Mouse (Mus musculus) heart, postnatal 0 days (tissue): ENCODE measurements around the gene Chil1. TPM values are rescaled to one million over a fixed set of nuclear protein-coding genes. Genes with fewer than 3 reads are reported as not detected.

Source experiments
- ATAC-seq: fragments of 200-750 bp; cut with Nextera tagmentation; 2 replicates; pipeline ENCODE4 v1.8.0; 2017; ENCODE audit warnings: low read depth, moderate number of reproducible peaks, moderate library complexity; ENCODE audit not compliant: insufficient read depth
- DNase-seq: peaks from one replicate; pipeline ENCODE4 v3.0.0-alpha.2; 2016; ENCODE audit warnings: low spot score
- H3K27ac ChIP-seq: fragments of 300-500 bp; sonication (generic); 2 replicates; pipeline ENCODE4 v1.5.1; 2014; ENCODE audit warnings: low read depth, mild to moderate bottlenecking
- H3K27me3 ChIP-seq: fragments of 300-500 bp; sonication (generic); 2 replicates; pipeline ENCODE4 v1.6.1; 2014; ENCODE audit warnings: low read length, mixed read lengths; ENCODE audit not compliant: control insufficient read depth, insufficient read depth
- H3K36me3 ChIP-seq: fragments of 300-500 bp; sonication (generic); replicated peaks from 2 replicates; pipeline ENCODE4 v1.6.1; 2014; ENCODE audit warnings: low read length, mixed read lengths; ENCODE audit not compliant: control insufficient read depth, insufficient read depth
- H3K4me1 ChIP-seq: fragments of 300-500 bp; sonication (generic); 2 replicates; pipeline ENCODE4 v1.6.1; 2014; ENCODE audit warnings: antibody characterized with exemption; ENCODE audit not compliant: control insufficient read depth, insufficient read depth
- H3K4me2 ChIP-seq: fragments of 300-500 bp; sonication (generic); 2 replicates; pipeline ENCODE4 v1.6.1; 2014; ENCODE audit warnings: low read depth, mild to moderate bottlenecking, low read length, moderate library complexity
- H3K4me3 ChIP-seq: fragments of 300-500 bp; sonication (generic); 2 replicates; pipeline ENCODE4 v1.5.1; 2014; ENCODE audit warnings: low read depth, low read length
- H3K9ac ChIP-seq: fragments of 300-500 bp; sonication (generic); replicated peaks from 2 replicates; pipeline ENCODE4 v1.6.1; 2014; ENCODE audit warnings: low read depth, low read length, mixed read lengths
- H3K9me3 ChIP-seq: fragments of 300-500 bp; sonication (generic); replicated peaks from 2 replicates; pipeline ENCODE4 v1.6.1; 2016; ENCODE audit warnings: low read length; ENCODE audit not compliant: control insufficient read depth
- CTCF ChIP-seq: IDR thresholded peaks from 2 replicates; pipeline ENCODE4 v1.5.1; 2016; ENCODE audit warnings: antibody characterized with exemption, control low read depth, low read depth
- EP300 ChIP-seq: IDR thresholded peaks from 2 replicates; pipeline ENCODE4 v1.6.1; 2016; ENCODE audit warnings: antibody characterized with exemption, low read depth
- WGBS: fragments of 180-500 bp; shearing (Covaris S2); extraction: QIAGEN DNeasy Blood & Tissue Kit; methylation state at CpG from one replicate; pipeline ENCODE4 v1.1.7; 2014; 5-methylcytosine and 5-hydroxymethylcytosine counted together
- polyA plus RNA-seq: library from polyadenylated mRNA; unstranded; fragments of >200 nt; fragmentation: Nextera tagmentation; extraction: Ambion mirVana; gene quantifications from 2 replicates; pipeline ENCODE4 v1.2.1, GENCODE M21; 2015
- total RNA-seq: library from RNA; depleted of rRNA; stranded (reverse); fragments of >200 nt; gene quantifications from 2 replicates; pipeline ENCODE4 v1.2.3, GENCODE M21; 2014; ENCODE audit warnings: low replicate concordance

Gene Chil1
- total and polyA plus RNA-seq, 2 experiments from 2014 or later, result 0.59 to 0.69 TPM

DNA sequence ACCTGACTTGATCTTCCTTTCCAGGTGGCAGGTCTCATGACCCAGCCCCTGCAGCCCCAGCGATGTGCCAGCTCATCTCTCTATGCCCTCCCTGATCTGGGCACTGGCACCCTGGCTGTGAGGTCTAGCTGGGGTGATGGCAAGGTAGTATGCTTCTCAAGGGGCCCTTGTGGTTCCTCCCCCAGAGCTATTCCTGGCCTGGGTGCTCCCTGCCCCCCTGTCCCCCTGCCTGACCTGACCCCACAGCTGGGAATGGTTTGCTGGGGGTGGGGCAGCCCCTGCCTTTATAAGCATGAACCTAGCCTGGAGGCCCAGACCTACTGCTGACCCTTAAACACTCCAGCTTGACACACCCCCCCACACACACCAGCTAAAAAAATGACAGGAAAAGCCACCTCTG is 11.2 kb downstream of the Chil1 start, which contains the start of gene Mybph:
Gene Mybph, plus strand, starts transcription at position 323 of the 400 bp plus-strand sequence.
- H3K27ac ChIP-seq, result no peak within 1 kb of the TSS
- no peak for DNase-seq
- TF ChIP-seq EP300 (no peak), CTCF (no peak)
- no peaks in the 10 kb centered on the region for H3K9me3 ChIP-seq
- peaks cover 10% of the 10 kb centered on the region; the same call in 1 of the 2 replicates for H3K27me3 ChIP-seq
- no peak for ATAC-seq
- 75% methylated on average over 1 of the region's 1 CpGs for whole genome bisulfite sequencing
- H3K4me3 ChIP-seq, result no peak within 1 kb of the TSS
- H3K9ac ChIP-seq, result peak within 1 kb of the TSS; percentile 1; the same call in 1 of the 2 replicates
- no peaks in the 10 kb centered on the region for H3K36me3 ChIP-seq
- no peak within 1 kb of the TSS for H3K4me2 ChIP-seq
- H3K4me1 ChIP-seq, result peaks cover 27% of the 10 kb centered on the region

DNA sequence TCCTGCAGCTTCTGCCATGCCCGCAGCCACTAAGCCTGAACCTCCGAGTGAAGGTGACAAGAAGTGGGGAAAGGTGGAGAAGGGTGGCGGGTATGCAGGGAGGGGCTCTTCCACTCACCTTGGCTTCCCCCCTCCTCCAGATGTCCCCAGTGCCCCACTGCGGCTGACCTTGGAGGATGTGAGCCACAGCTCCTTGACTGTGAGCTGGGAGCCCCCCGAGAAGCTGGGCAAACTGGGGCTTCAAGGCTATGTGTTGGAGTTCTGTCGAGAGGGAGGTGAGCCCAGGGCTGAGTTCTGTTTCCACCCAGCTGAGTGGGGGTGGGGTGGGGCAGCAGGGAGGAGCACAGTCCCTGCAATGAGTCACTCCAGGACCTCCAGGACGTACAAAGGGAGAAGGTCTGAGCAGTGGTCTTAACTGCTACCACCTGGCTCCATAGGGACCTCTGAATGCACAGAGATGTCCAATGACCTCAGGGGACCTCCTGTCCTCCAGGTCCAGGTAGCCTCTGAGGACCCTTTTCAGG is 11.8 kb downstream of the Chil1 start:
- no peaks in the 10 kb centered on the region for H3K36me3 ChIP-seq
- ATAC-seq, result peak; percentile 9; the same call in 1 of the 2 replicates
- H3K9ac ChIP-seq, result peak overlapping the region; percentile 1; the same call in 1 of the 2 replicates
- peaks cover 27% of the 10 kb centered on the region for H3K4me1 ChIP-seq
- no peak for TF ChIP-seq CTCF
- no peak for TF ChIP-seq EP300
- WGBS, result 57% methylated on average over 7 of the region's 7 CpGs
- H3K27ac ChIP-seq, result no peak overlapping the region
- H3K4me3 ChIP-seq, result no peak overlapping the region
- H3K4me2 ChIP-seq, result no peak overlapping the region
- no peaks in the 10 kb centered on the region for H3K9me3 ChIP-seq
- H3K27me3 ChIP-seq, result peaks cover 8% of the 10 kb centered on the region; the same call in 1 of the 2 replicates
- no peak for DNase-seq

DNA sequence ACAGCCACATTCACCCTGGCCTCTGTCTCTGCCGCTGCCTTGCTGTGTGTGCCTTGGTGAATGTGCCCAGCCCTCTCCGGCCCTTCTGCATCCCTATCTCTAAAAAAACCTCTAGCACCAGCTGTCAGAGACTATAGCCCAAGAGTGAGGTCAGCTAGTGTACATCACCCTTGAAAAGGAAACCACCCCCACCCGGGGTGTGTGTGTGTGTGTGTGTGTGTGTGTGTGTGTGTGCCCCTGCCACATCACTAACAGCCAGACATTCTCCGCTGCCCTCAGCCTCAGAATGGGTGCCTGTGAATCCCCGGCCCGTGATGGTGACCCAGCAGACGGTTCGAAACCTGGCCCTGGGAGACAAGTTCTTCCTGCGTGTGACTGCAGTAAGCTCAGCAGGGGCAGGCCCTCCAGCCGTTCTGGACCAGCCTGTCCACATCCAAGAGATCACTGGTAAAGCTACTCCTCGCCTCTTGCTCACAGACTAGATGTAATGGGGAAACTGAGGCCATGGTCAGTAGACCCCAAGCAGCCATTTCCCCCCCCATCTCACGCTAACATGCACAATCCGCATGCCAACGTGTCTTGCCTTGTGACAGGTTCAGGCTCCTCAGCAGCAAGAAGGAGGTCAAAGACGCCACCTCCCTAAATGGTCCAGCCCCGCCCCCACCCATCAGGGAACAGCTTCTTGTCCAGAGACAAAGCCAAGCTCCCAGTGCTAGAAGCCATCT is 12.5 kb downstream of the Chil1 start:
- Histone ChIP-seq H3K4me3 (no peak overlapping the region), H3K27ac (no peak overlapping the region), H3K4me2 (no peak overlapping the region), H3K9me3 (no peaks in the 10 kb centered on the region), H3K9ac (no peak overlapping the region), H3K27me3 (peaks cover under 1% of the 10 kb centered on the region; the same call in 1 of the 2 replicates), H3K36me3 (no peaks in the 10 kb centered on the region), H3K4me1 (peaks cover 27% of the 10 kb centered on the region)
- DNase-seq (no peak), ATAC-seq (no peak)
- TF ChIP-seq CTCF (no peak), EP300 (no peak)
- 64% methylated on average over 16 of the region's 16 CpGs for WGBS

GRCm38 (mm10) chr1:134195117-134195516 is 13.1 kb downstream of the Chil1 start:
- ATAC-seq (no peak), DNase-seq (no peak)
- Histone ChIP-seq H3K4me1 (peaks cover 27% of the 10 kb centered on the region), H3K4me2 (no peak overlapping the region), H3K27ac (no peak overlapping the region), H3K9me3 (no peaks in the 10 kb centered on the region), H3K36me3 (no peaks in the 10 kb centered on the region), H3K27me3 (no peaks in the 10 kb centered on the region), H3K4me3 (no peak overlapping the region), H3K9ac (no peak overlapping the region)
- 29% methylated on average over 2 of the region's 2 CpGs for WGBS
- TF ChIP-seq EP300 (no peak), CTCF (no peak)

DNA sequence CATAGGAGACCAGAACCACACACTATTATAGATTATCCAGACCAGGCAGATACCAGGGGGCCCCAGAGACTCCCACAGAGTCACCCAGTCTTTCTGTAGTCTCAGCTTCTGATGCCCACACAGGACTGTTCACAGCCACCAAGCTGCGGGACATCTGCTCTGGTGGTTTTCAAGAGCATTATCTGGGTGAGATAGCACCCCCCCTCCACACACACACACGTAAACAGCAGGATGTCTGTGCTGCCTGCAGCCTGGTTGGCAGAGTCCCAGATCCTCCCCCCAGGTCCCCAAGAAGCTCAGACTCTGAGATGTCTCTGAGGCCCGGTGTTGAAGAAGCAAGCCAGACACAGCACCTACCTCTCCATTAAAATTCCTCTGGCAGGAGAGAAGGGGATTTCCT is 13.6 kb downstream of the Chil1 start:
- H3K27ac ChIP-seq, result peak overlapping the region; percentile 71
- DNase-seq (no peak), ATAC-seq (peak; percentile 18; the same call in 1 of the 2 replicates)
- no peak overlapping the region for H3K4me2 ChIP-seq
- H3K4me1 ChIP-seq, result peaks cover 27% of the 10 kb centered on the region
- H3K36me3 ChIP-seq, result no peaks in the 10 kb centered on the region
- H3K9me3 ChIP-seq, result no peaks in the 10 kb centered on the region
- TF ChIP-seq EP300, result no peak
- TF ChIP-seq CTCF, result no peak
- WGBS, result 10% methylated on average over 3 of the region's 3 CpGs
- H3K27me3 ChIP-seq, result no peaks in the 10 kb centered on the region
- no peak overlapping the region for H3K9ac ChIP-seq
- no peak overlapping the region for H3K4me3 ChIP-seq
